Mouse (Mus musculus): ENCODE data around the gene Ube2h. TPM values are rescaled to one million over a fixed set of nuclear protein-coding genes. Genes with fewer than 3 reads are reported as not detected.
A peak's percentile ranks its signal among the peaks of the same experiment; 100 is the strongest.

Ube2h gene
- total RNA-seq, 2 experiments from 2014 or later = 5.6 to 6.7 TPM

GRCm38 (mm10) chr6:30248708-30249107 is 55.6 kb downstream of the Ube2h start:
- no peak for ATAC-seq (replicated peaks; ENCODE audit: poor library complexity)

GRCm38 (mm10) chr6:30245940-30246339 is 58.4 kb downstream of the Ube2h start:
- ATAC-seq (replicated peaks; ENCODE audit: poor library complexity) = no peak

GRCm38 (mm10) chr6:30245397-30245796 is 58.9 kb downstream of the Ube2h start:
- ATAC-seq (replicated peaks; ENCODE audit: poor library complexity) = no peak

- peak; percentile 52 for ATAC-seq (replicated peaks; ENCODE audit: poor library complexity)
Observed at GRCm38 (mm10) chr6:30243347-30244007, 60.9 kb downstream of the Ube2h start.

- ATAC-seq (replicated peaks; ENCODE audit: poor library complexity) = peak; percentile 65
Observed at GRCm38 (mm10) chr6:30242928-30243327, 61.4 kb downstream of the Ube2h start.

- ATAC-seq (replicated peaks; ENCODE audit: poor library complexity) = no peak
Observed at GRCm38 (mm10) chr6:30240105-30240504, 64.2 kb downstream of the Ube2h start.

GRCm38 (mm10) chr6:30239207-30239606 is 65.1 kb downstream of the Ube2h start:
- ATAC-seq (replicated peaks; ENCODE audit: poor library complexity) = no peak

GRCm38 (mm10) chr6:30238079-30238478 is 66.3 kb downstream of the Ube2h start:
- no peak for ATAC-seq (replicated peaks; ENCODE audit: poor library complexity)

GRCm38 (mm10) chr6:30236564-30236963 is 67.8 kb downstream of the Ube2h start:
- peak; percentile 93 for ATAC-seq (replicated peaks; ENCODE audit: poor library complexity)

GRCm38 (mm10) chr6:30231758-30232293 is 72.5 kb downstream of the Ube2h start:
- no peak for ATAC-seq (replicated peaks; ENCODE audit: poor library complexity)

GRCm38 (mm10) chr6:30230246-30230645 is 74.1 kb downstream of the Ube2h start:
- no peak for ATAC-seq (replicated peaks; ENCODE audit: poor library complexity)

GRCm38 (mm10) chr6:30228921-30229320 is 75.4 kb downstream of the Ube2h start:
- peak; percentile 58 for ATAC-seq (replicated peaks; ENCODE audit: poor library complexity)

- peak; percentile 50; the same call in 1 of the 2 replicates for ATAC-seq (replicated peaks; ENCODE audit: poor library complexity)
Observed at GRCm38 (mm10) chr6:30228353-30228752, 76.0 kb downstream of the Ube2h start.

- no peak for ATAC-seq (replicated peaks; ENCODE audit: poor library complexity)
Observed at GRCm38 (mm10) chr6:30226971-30227700, 77.2 kb downstream of the Ube2h start.

- ATAC-seq (replicated peaks; ENCODE audit: poor library complexity) = no peak
Observed at GRCm38 (mm10) chr6:30224693-30225092, 79.6 kb downstream of the Ube2h start.

- ATAC-seq (replicated peaks; ENCODE audit: poor library complexity) = no peak
Observed at GRCm38 (mm10) chr6:30222321-30222720, 82.0 kb downstream of the Ube2h start.

GRCm38 (mm10) chr6:30217581-30217980 is 86.8 kb downstream of the Ube2h start:
- ATAC-seq (replicated peaks; ENCODE audit: poor library complexity) = no peak

- ATAC-seq (replicated peaks; ENCODE audit: poor library complexity) = no peak
Observed at GRCm38 (mm10) chr6:30212468-30212867, 91.9 kb downstream of the Ube2h start.

GRCm38 (mm10) chr6:30211641-30212455 is 92.5 kb downstream of the Ube2h start:
- no peak for ATAC-seq (replicated peaks; ENCODE audit: poor library complexity)

GRCm38 (mm10) chr6:30210788-30211187 is 93.6 kb downstream of the Ube2h start:
- peak; percentile 96 for ATAC-seq (replicated peaks; ENCODE audit: poor library complexity)

- ATAC-seq (replicated peaks; ENCODE audit: poor library complexity) = no peak
Observed at GRCm38 (mm10) chr6:30208844-30209243, 95.5 kb downstream of the Ube2h start.

Measured in megakaryocyte progenitor cell, adult 5-6 weeks (primary cell).